Mouse (Mus musculus): ENCODE measurements around the gene Gltp. TPM values are rescaled to one million over a fixed set of nuclear protein-coding genes. Genes with fewer than 3 reads are reported as not detected.

Gltp gene
- polyA plus RNA-seq, 1 experiment = 33.5 TPM

GRCm38 (mm10) chr5:114717292-114717691 is 26.5 kb upstream of the Gltp start:
- no peaks in the 10 kb centered on the region; the same call in 1 of the 2 replicates for H3K4me1 ChIP-seq (ENCODE audit: control insufficient read depth, insufficient read depth, low read length)
- no peak overlapping the region for H3K27ac ChIP-seq (ENCODE audit: control insufficient read depth, insufficient read depth, low read depth, low read length, poor library complexity)
- TF ChIP-seq CTCF (IDR thresholded peaks at IDR 0.05; ENCODE audit: control insufficient read depth, insufficient read depth, low read length) = no peak
- TF ChIP-seq POLR2A (IDR thresholded peaks at IDR 0.05; ENCODE audit: borderline replicate concordance, control insufficient read depth, low read depth, low read length) = no peak
- WGBS = 89% methylated on average over 12 of the region's 12 CpGs
- H3K4me3 ChIP-seq (replicated peaks; ENCODE audit: control insufficient read depth, low read depth, low read length) = no peak overlapping the region

- 94% methylated on average over 18 of the region's 18 CpGs for WGBS
- no peak overlapping the region for H3K4me3 ChIP-seq (replicated peaks; ENCODE audit: control insufficient read depth, low read depth, low read length)
- H3K4me1 ChIP-seq (ENCODE audit: control insufficient read depth, insufficient read depth, low read length) = no peaks in the 10 kb centered on the region; the same call in 1 of the 2 replicates
- TF ChIP-seq CTCF (IDR thresholded peaks at IDR 0.05; ENCODE audit: control insufficient read depth, insufficient read depth, low read length) = no peak
- TF ChIP-seq POLR2A (IDR thresholded peaks at IDR 0.05; ENCODE audit: borderline replicate concordance, control insufficient read depth, low read depth, low read length) = no peak
- H3K27ac ChIP-seq (ENCODE audit: control insufficient read depth, insufficient read depth, low read depth, low read length, poor library complexity) = no peak overlapping the region
Observed at GRCm38 (mm10) chr5:114714551-114714950, 23.8 kb upstream of the Gltp start.

- H3K4me3 ChIP-seq (replicated peaks; ENCODE audit: control insufficient read depth, low read depth, low read length) = no peak overlapping the region
- peaks cover 2% of the 10 kb centered on the region for H3K4me1 ChIP-seq (ENCODE audit: control insufficient read depth, insufficient read depth, low read length)
- H3K27ac ChIP-seq (ENCODE audit: control insufficient read depth, insufficient read depth, low read depth, low read length, poor library complexity) = no peak overlapping the region
- TF ChIP-seq POLR2A (IDR thresholded peaks at IDR 0.05; ENCODE audit: borderline replicate concordance, control insufficient read depth, low read depth, low read length) (no peak), CTCF (IDR thresholded peaks at IDR 0.05; ENCODE audit: control insufficient read depth, insufficient read depth, low read length) (no peak)
- WGBS = 72% methylated on average over 21 of the region's 21 CpGs
Observed at GRCm38 (mm10) chr5:114709357-114709756, 18.6 kb upstream of the Gltp start.

GRCm38 (mm10) chr5:114708491-114708890 is 17.7 kb upstream of the Gltp start:
- Histone ChIP-seq H3K4me1 (ENCODE audit: control insufficient read depth, insufficient read depth, low read length) (peaks cover 2% of the 10 kb centered on the region), H3K4me3 (replicated peaks; ENCODE audit: control insufficient read depth, low read depth, low read length) (no peak overlapping the region), H3K27ac (ENCODE audit: control insufficient read depth, insufficient read depth, low read depth, low read length, poor library complexity) (no peak overlapping the region)
- no peak for TF ChIP-seq CTCF (IDR thresholded peaks at IDR 0.05; ENCODE audit: control insufficient read depth, insufficient read depth, low read length)
- no peak for TF ChIP-seq POLR2A (IDR thresholded peaks at IDR 0.05; ENCODE audit: borderline replicate concordance, control insufficient read depth, low read depth, low read length)
- WGBS = 57% methylated on average over 15 of the region's 15 CpGs

- 8% methylated on average over 49 of the region's 49 CpGs for WGBS
- 0 out of 2 replicates have a peak, but pooled peaks have one; percentile 38 for TF ChIP-seq POLR2A (IDR thresholded peaks at IDR 0.05; ENCODE audit: borderline replicate concordance, control insufficient read depth, low read depth, low read length)
- TF ChIP-seq CTCF (IDR thresholded peaks at IDR 0.05; ENCODE audit: control insufficient read depth, insufficient read depth, low read length) = peak; percentile 77
- no peak within 1 kb of the TSS; the same call in 1 of the 2 replicates for H3K27ac ChIP-seq (ENCODE audit: control insufficient read depth, insufficient read depth, low read depth, low read length, poor library complexity)
- peaks cover 2% of the 10 kb centered on the region; the same call in 1 of the 2 replicates for H3K4me1 ChIP-seq (ENCODE audit: control insufficient read depth, insufficient read depth, low read length)
- peak within 1 kb of the TSS; percentile 82 for H3K4me3 ChIP-seq (replicated peaks; ENCODE audit: control insufficient read depth, low read depth, low read length)
Observed at GRCm38 (mm10) chr5:114707265-114708068, 16.7 kb upstream of the Gltp start, which contains the start of gene Tchp. Tchp (plus strand) TSS chr5:114707760.

DNA sequence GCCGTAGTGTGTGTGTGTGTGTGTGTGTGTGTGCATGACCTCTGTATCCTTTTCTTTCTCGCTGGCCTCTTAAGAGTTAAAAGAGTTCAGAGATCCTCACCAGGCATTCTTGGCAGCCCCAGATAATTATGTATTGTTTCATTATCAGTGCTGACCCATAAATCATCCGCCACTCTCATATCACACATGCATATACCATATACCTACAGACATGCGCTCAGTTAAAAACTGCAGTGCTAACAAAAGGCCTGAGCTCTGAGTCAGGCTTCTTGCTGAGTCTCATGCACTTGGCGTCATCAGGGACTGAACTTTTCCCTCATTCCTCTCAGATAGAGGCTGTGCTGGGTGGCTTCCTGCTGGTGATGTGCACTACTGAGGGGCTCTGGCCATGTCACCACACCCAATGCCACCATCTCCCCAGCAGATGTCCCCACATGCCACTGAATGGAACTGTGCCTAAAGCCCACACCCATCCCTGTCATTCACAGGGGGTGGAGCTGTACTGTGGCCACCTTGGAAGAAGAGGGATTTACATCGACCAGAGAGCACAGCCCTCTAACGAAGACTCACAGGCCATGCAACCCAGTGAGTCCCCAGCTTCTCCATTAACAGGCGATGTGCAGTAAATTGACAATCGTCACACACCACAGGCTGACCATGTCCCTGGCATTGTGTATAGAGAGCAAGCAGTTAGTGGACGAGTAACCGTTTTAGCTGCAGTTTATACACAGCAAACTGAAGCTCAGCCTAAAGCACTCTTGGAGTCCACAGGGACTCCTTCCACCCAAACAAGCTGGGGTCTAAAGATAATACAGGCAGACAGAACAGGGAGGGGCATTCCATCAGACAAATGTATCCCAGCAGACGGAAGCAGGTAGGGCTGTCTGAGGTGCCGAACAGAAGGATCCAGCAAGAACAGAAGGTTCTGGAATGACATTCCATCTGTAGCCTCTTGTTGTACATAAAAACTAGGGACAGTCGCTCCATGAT is 11.9 kb upstream of the Gltp start:
- peak; percentile 59 for TF ChIP-seq CTCF (IDR thresholded peaks at IDR 0.05; ENCODE audit: control insufficient read depth, insufficient read depth, low read length)
- no peak for TF ChIP-seq POLR2A (IDR thresholded peaks at IDR 0.05; ENCODE audit: borderline replicate concordance, control insufficient read depth, low read depth, low read length)
- H3K4me3 ChIP-seq (replicated peaks; ENCODE audit: control insufficient read depth, low read depth, low read length) = no peak overlapping the region
- H3K27ac ChIP-seq (ENCODE audit: control insufficient read depth, insufficient read depth, low read depth, low read length, poor library complexity) = no peak overlapping the region
- H3K4me1 ChIP-seq (ENCODE audit: control insufficient read depth, insufficient read depth, low read length) = peaks cover 2% of the 10 kb centered on the region; the same call in 1 of the 2 replicates
- WGBS = 63% methylated on average over 14 of the region's 14 CpGs

DNA sequence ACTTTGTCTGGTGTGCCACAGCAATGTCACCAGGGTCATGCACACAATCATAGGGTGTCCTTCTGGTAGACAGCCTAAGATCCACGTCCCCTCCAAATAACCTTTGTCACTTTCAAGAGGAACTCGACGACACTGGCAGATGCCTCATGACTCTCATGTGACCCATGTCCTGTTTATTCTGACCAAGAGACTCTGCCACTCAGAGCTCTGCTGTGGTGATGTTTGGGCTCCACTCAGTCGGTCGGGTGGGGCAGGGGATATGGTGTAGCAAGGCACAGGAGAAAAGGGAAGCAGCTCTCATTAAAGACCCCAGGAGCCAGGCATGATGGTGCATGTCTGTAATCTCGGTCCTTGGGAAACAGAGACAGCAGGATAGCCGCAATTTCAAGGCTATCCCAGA is 8.2 kb upstream of the Gltp start:
- TF ChIP-seq POLR2A (IDR thresholded peaks at IDR 0.05; ENCODE audit: borderline replicate concordance, control insufficient read depth, low read depth, low read length) (no peak), CTCF (IDR thresholded peaks at IDR 0.05; ENCODE audit: control insufficient read depth, insufficient read depth, low read length) (no peak)
- WGBS = 16% methylated on average over 7 of the region's 7 CpGs

More for the DNA sequence above, 8.2 kb upstream of the Gltp start:
- Histone ChIP-seq H3K27ac (ENCODE audit: control insufficient read depth, insufficient read depth, low read depth, low read length, poor library complexity) (peak overlapping the region; percentile 9; the same call in 1 of the 2 replicates), H3K4me1 (ENCODE audit: control insufficient read depth, insufficient read depth, low read length) (peaks cover 2% of the 10 kb centered on the region; the same call in 1 of the 2 replicates), H3K4me3 (replicated peaks; ENCODE audit: control insufficient read depth, low read depth, low read length) (no peak overlapping the region)

Measured in bone marrow, adult 2 months (tissue).